Mouse (Mus musculus) heart, embryonic 12.5 days (tissue): ENCODE measurements around the gene Pi4ka. TPM values are rescaled to one million over a fixed set of nuclear protein-coding genes. Genes with fewer than 3 reads are reported as not detected.

ENCODE experiments used
- ATAC-seq: fragments of 200-750 bp; cut with Nextera tagmentation; 2 replicates; pipeline ENCODE4 v1.8.0; 2017; ENCODE audit warnings: moderate TSS enrichment, moderate library complexity; ENCODE audit not compliant: insufficient number of reproducible peaks, low FRiP score
- H3K27ac ChIP-seq: fragments of 300-500 bp; sonication (generic); 2 replicates; pipeline ENCODE4 v1.5.1; 2016; ENCODE audit warnings: mild to moderate bottlenecking, moderate library complexity; ENCODE audit not compliant: poor library complexity, severe bottlenecking
- H3K27me3 ChIP-seq: fragments of 300-500 bp; sonication (generic); replicated peaks from 2 replicates; pipeline ENCODE4 v1.6.1; 2016; ENCODE audit warnings: mild to moderate bottlenecking, moderate library complexity
- H3K36me3 ChIP-seq: fragments of 300-500 bp; sonication (generic); 2 replicates; pipeline ENCODE4 v1.6.1; 2016; ENCODE audit warnings: mild to moderate bottlenecking, moderate library complexity
- H3K4me1 ChIP-seq: fragments of 300-500 bp; sonication (generic); replicated peaks from 2 replicates; pipeline ENCODE4 v1.6.1; 2016; ENCODE audit warnings: mild to moderate bottlenecking
- H3K4me2 ChIP-seq: fragments of 300-500 bp; sonication (generic); 2 replicates; pipeline ENCODE4 v1.6.1; 2016; ENCODE audit warnings: mild to moderate bottlenecking, moderate library complexity
- H3K4me3 ChIP-seq: fragments of 300-500 bp; sonication (generic); 2 replicates; pipeline ENCODE4 v1.5.1; 2016; ENCODE audit warnings: mild to moderate bottlenecking
- H3K9ac ChIP-seq: fragments of 300-500 bp; sonication (generic); 2 replicates; pipeline ENCODE4 v1.6.1; 2016; ENCODE audit warnings: mild to moderate bottlenecking, moderate library complexity
- H3K9me3 ChIP-seq: fragments of 300-500 bp; sonication (generic); replicated peaks from 2 replicates; pipeline ENCODE4 v1.6.1; 2016; ENCODE audit warnings: mild to moderate bottlenecking, moderate library complexity
- WGBS: fragments of 180-500 bp; shearing (Covaris S2); methylation state at CpG from one replicate; pipeline ENCODE4 v1.1.7; 2016; 5-methylcytosine and 5-hydroxymethylcytosine counted together
- polyA plus RNA-seq: library from polyadenylated mRNA; unstranded; fragments of >200 nt; fragmentation: Nextera tagmentation; extraction: Ambion mirVana; gene quantifications from 2 replicates; pipeline ENCODE4 v1.2.1, GENCODE M21; 2016

The Pi4ka gene
- 45.4 and 48.7 TPM in 2 replicates for polyA plus RNA-seq

- no peaks in the 10 kb centered on the region for H3K9me3 ChIP-seq
- H3K27me3 ChIP-seq, result no peaks in the 10 kb centered on the region
- H3K27ac ChIP-seq, result peak within 1 kb of the TSS; percentile 79
- ATAC-seq, result peak; percentile 96
- peaks cover 26% of the 10 kb centered on the region for H3K4me1 ChIP-seq
- H3K9ac ChIP-seq, result peak within 1 kb of the TSS; percentile 91
- H3K36me3 ChIP-seq, result peaks cover 6% of the 10 kb centered on the region; the same call in 1 of the 2 replicates
- under 1% methylated on average over 56 of the region's 69 CpGs for WGBS
- peak within 1 kb of the TSS; percentile 74 for H3K4me2 ChIP-seq
- H3K4me3 ChIP-seq, result peak within 1 kb of the TSS; percentile 92
These were observed at the start of gene Pi4ka, which contains the start of gene Snap29 for GRCm38 (mm10) chr16:17405736-17406443. Gene Pi4ka, minus strand, starts transcription at chr16:17406314. Gene Snap29, plus strand, starts transcription at chr16:17405986.

GRCm38 (mm10) chr16:17452373-17452715, 46.2 kb upstream of the Pi4ka start:
- peaks cover 16% of the 10 kb centered on the region for H3K4me1 ChIP-seq
- H3K36me3 ChIP-seq, result peaks cover 23% of the 10 kb centered on the region
- peak overlapping the region; percentile 77 for H3K4me2 ChIP-seq
- H3K4me3 ChIP-seq, result peak overlapping the region; percentile 90
- H3K9me3 ChIP-seq, result no peaks in the 10 kb centered on the region
- no peaks in the 10 kb centered on the region for H3K27me3 ChIP-seq
- peak overlapping the region; percentile 96 for H3K9ac ChIP-seq
- ATAC-seq, result peak; percentile 57
- WGBS, result under 1% methylated on average over 24 of the region's 24 CpGs
- peak overlapping the region; percentile 98 for H3K27ac ChIP-seq

GRCm38 (mm10) chr16:17451541-17452372, 45.6 kb upstream of the Pi4ka start, which contains the start of gene Crkl:
Gene Crkl, plus strand, starts transcription at chr16:17451987.
- H3K36me3 ChIP-seq, result peaks cover 17% of the 10 kb centered on the region
- WGBS, result under 1% methylated on average over 63 of the region's 63 CpGs

GRCm38 (mm10) chr16:17432576-17432975, 26.5 kb upstream of the Pi4ka start:
- no peak overlapping the region for H3K27ac ChIP-seq
- peaks cover 20% of the 10 kb centered on the region for H3K36me3 ChIP-seq
- no peaks in the 10 kb centered on the region for H3K4me1 ChIP-seq
- H3K4me2 ChIP-seq, result no peak overlapping the region
- no peaks in the 10 kb centered on the region; the same call in 1 of the 2 replicates for H3K9me3 ChIP-seq
- H3K9ac ChIP-seq, result no peak overlapping the region
- no peaks in the 10 kb centered on the region for H3K27me3 ChIP-seq
- ATAC-seq, result no peak
- WGBS, result 74% methylated on average over 2 of the region's 2 CpGs
- no peak overlapping the region for H3K4me3 ChIP-seq

More at GRCm38 (mm10) chr16:17451541-17452372, 45.6 kb upstream of the Pi4ka start, which contains the start of gene Crkl:
- Histone ChIP-seq H3K27ac (peak within 1 kb of the TSS; percentile 98), H3K9ac (peak within 1 kb of the TSS; percentile 96), H3K27me3 (no peaks in the 10 kb centered on the region), H3K4me2 (peak within 1 kb of the TSS; percentile 77), H3K4me1 (peaks cover 16% of the 10 kb centered on the region), H3K4me3 (peak within 1 kb of the TSS; percentile 90), H3K9me3 (no peaks in the 10 kb centered on the region)
- ATAC-seq, result peak; percentile 99

- Histone ChIP-seq H3K4me3 (no peak overlapping the region), H3K4me2 (no peak overlapping the region), H3K27ac (no peak overlapping the region), H3K27me3 (no peaks in the 10 kb centered on the region), H3K9me3 (no peaks in the 10 kb centered on the region), H3K36me3 (peaks cover 68% of the 10 kb centered on the region), H3K4me1 (no peaks in the 10 kb centered on the region), H3K9ac (no peak overlapping the region)
- WGBS, result 73% methylated on average over 3 of the region's 3 CpGs
- no peak for ATAC-seq
These were observed 16.9 kb upstream of the Pi4ka start for GRCm38 (mm10) chr16:17423021-17423420.

GRCm38 (mm10) chr16:17410209-17410608, 4.1 kb upstream of the Pi4ka start:
- peaks cover 15% of the 10 kb centered on the region for H3K4me1 ChIP-seq
- H3K27ac ChIP-seq, result no peak overlapping the region
- ATAC-seq, result no peak
- H3K36me3 ChIP-seq, result no peaks in the 10 kb centered on the region
- H3K9me3 ChIP-seq, result no peaks in the 10 kb centered on the region
- WGBS, result 33% methylated on average over 4 of the region's 4 CpGs
- H3K4me2 ChIP-seq, result 0 out of 2 replicates have a peak overlapping the region, but pooled peaks have one; percentile 5
- H3K4me3 ChIP-seq, result no peak overlapping the region
- no peaks in the 10 kb centered on the region for H3K27me3 ChIP-seq
- no peak overlapping the region for H3K9ac ChIP-seq

GRCm38 (mm10) chr16:17409046-17409445, 2.9 kb upstream of the Pi4ka start:
- no peaks in the 10 kb centered on the region for H3K9me3 ChIP-seq
- H3K9ac ChIP-seq, result no peak overlapping the region
- H3K27me3 ChIP-seq, result no peaks in the 10 kb centered on the region
- 92% methylated on average over 2 of the region's 2 CpGs for WGBS
- H3K4me1 ChIP-seq, result peaks cover 25% of the 10 kb centered on the region
- no peak for ATAC-seq
- no peak overlapping the region for H3K4me2 ChIP-seq
- H3K27ac ChIP-seq, result no peak overlapping the region
- no peaks in the 10 kb centered on the region for H3K36me3 ChIP-seq
- H3K4me3 ChIP-seq, result no peak overlapping the region

GRCm38 (mm10) chr16:17406512-17407231, 558 bp upstream of the Pi4ka start:
- peaks cover 26% of the 10 kb centered on the region for H3K4me1 ChIP-seq
- ATAC-seq, result no peak
- H3K9me3 ChIP-seq, result no peaks in the 10 kb centered on the region
- no peaks in the 10 kb centered on the region for H3K27me3 ChIP-seq
- H3K4me3 ChIP-seq, result peak overlapping the region; percentile 92
- WGBS, result 27% methylated on average over 9 of the region's 9 CpGs
- peak overlapping the region; percentile 74 for H3K4me2 ChIP-seq
- H3K36me3 ChIP-seq, result peaks cover 6% of the 10 kb centered on the region; the same call in 1 of the 2 replicates
- H3K9ac ChIP-seq, result peak overlapping the region; percentile 88
- no peak overlapping the region for H3K27ac ChIP-seq

- WGBS, result 1% methylated on average over 22 of the region's 22 CpGs
These were observed 830 bp downstream of the Pi4ka start for GRCm38 (mm10) chr16:17405271-17405696.

GRCm38 (mm10) chr16:17402855-17403254, 3.3 kb downstream of the Pi4ka start:
- H3K9ac ChIP-seq, result no peak overlapping the region
- H3K27ac ChIP-seq, result no peak overlapping the region
- WGBS, result 68% methylated on average over 1 of the region's 1 CpGs
- H3K4me2 ChIP-seq, result no peak overlapping the region
- peaks cover 6% of the 10 kb centered on the region; the same call in 1 of the 2 replicates for H3K36me3 ChIP-seq
- H3K4me1 ChIP-seq, result peaks cover 19% of the 10 kb centered on the region
- ATAC-seq, result no peak
- no peaks in the 10 kb centered on the region for H3K9me3 ChIP-seq
- H3K4me3 ChIP-seq, result no peak overlapping the region
- no peaks in the 10 kb centered on the region for H3K27me3 ChIP-seq

More at GRCm38 (mm10) chr16:17405271-17405696, 830 bp downstream of the Pi4ka start:
- Histone ChIP-seq H3K4me1 (peaks cover 24% of the 10 kb centered on the region), H3K9ac (peak overlapping the region; percentile 91), H3K4me3 (peak overlapping the region; percentile 92), H3K4me2 (peak overlapping the region; percentile 74), H3K9me3 (no peaks in the 10 kb centered on the region), H3K27ac (peak overlapping the region; percentile 79), H3K27me3 (no peaks in the 10 kb centered on the region), H3K36me3 (peaks cover 6% of the 10 kb centered on the region; the same call in 1 of the 2 replicates)
- ATAC-seq, result peak; percentile 66
